Mouse (Mus musculus) E14TG2a.4 (cell line): ENCODE data around the gene Klhdc8b.
A peak's percentile ranks its signal among the peaks of the same experiment; 100 is the strongest.

ENCODE experiments used
- H3K27me3 ChIP-seq: 2 replicates; pipeline ENCODE4 v1.6.1; 2014; ENCODE audit warnings: low read length, control low read depth; ENCODE audit not compliant: insufficient read depth
- H3K36me3 ChIP-seq: 2 replicates; pipeline ENCODE4 v1.6.1; 2014; ENCODE audit warnings: low read length, control low read depth; ENCODE audit not compliant: insufficient read depth
- H3K4me1 ChIP-seq: replicated peaks from 2 replicates; pipeline ENCODE4 v1.6.1; 2014; ENCODE audit warnings: low read depth, low read length, control low read depth
- H3K4me3 ChIP-seq: replicated peaks from 2 replicates; pipeline ENCODE4 v1.5.1; 2014; ENCODE audit warnings: mild to moderate bottlenecking, low read length
- H3K9me3 ChIP-seq: 2 replicates; pipeline ENCODE4 v1.6.1; 2014; ENCODE audit warnings: low read length, control low read depth
- CTCF ChIP-seq: conservative IDR thresholded peaks from 2 replicates; pipeline ENCODE4 v1.5.1; 2014; ENCODE audit warnings: low read length
- NANOG ChIP-seq: IDR thresholded peaks from 2 replicates; pipeline ENCODE4 v1.6.1; 2014; ENCODE audit warnings: borderline replicate concordance, low read length, mixed read lengths
- POU5F1 ChIP-seq: IDR thresholded peaks from 2 replicates; pipeline ENCODE4 v1.6.1; 2014; ENCODE audit warnings: low read length, borderline replicate concordance

The Klhdc8b gene

GRCm38 (mm10) chr9:108450292-108451169, 10.8 kb downstream of the Klhdc8b start:
- TF ChIP-seq POU5F1: no peak

GRCm38 (mm10) chr9:108449860-108450259, 11.5 kb downstream of the Klhdc8b start:
- H3K36me3 ChIP-seq: no peaks in the 10 kb centered on the region
- peaks cover 25% of the 10 kb centered on the region for H3K27me3 ChIP-seq
- TF ChIP-seq NANOG (no peak), CTCF (no peak), POU5F1 (no peak)
- H3K9me3 ChIP-seq: no peaks in the 10 kb centered on the region
- no peak overlapping the region for H3K4me3 ChIP-seq
- peaks cover 57% of the 10 kb centered on the region for H3K4me1 ChIP-seq

More at GRCm38 (mm10) chr9:108450292-108451169, 10.8 kb downstream of the Klhdc8b start:
- H3K4me1 ChIP-seq: peaks cover 60% of the 10 kb centered on the region
- no peak overlapping the region for H3K4me3 ChIP-seq
- H3K36me3 ChIP-seq: no peaks in the 10 kb centered on the region
- H3K27me3 ChIP-seq: peaks cover 20% of the 10 kb centered on the region
- no peaks in the 10 kb centered on the region for H3K9me3 ChIP-seq

- H3K4me3 ChIP-seq: no peak overlapping the region
- peaks cover 14% of the 10 kb centered on the region; the same call in 1 of the 2 replicates for H3K27me3 ChIP-seq
- no peaks in the 10 kb centered on the region for H3K9me3 ChIP-seq
- peaks cover 32% of the 10 kb centered on the region for H3K4me1 ChIP-seq
- no peaks in the 10 kb centered on the region for H3K36me3 ChIP-seq
- TF ChIP-seq CTCF (no peak), POU5F1 (no peak), NANOG (no peak)
These were observed 16.3 kb downstream of the Klhdc8b start for GRCm38 (mm10) chr9:108445125-108445524.

- no peak overlapping the region for H3K4me3 ChIP-seq
- no peaks in the 10 kb centered on the region for H3K36me3 ChIP-seq
- peaks cover 9% of the 10 kb centered on the region for H3K4me1 ChIP-seq
- no peaks in the 10 kb centered on the region for H3K9me3 ChIP-seq
- TF ChIP-seq NANOG (no peak), CTCF (no peak), POU5F1 (no peak)
- peaks cover 26% of the 10 kb centered on the region for H3K27me3 ChIP-seq
These were observed 20.0 kb downstream of the Klhdc8b start for GRCm38 (mm10) chr9:108441236-108441919.

GRCm38 (mm10) chr9:108440485-108440884, 20.9 kb downstream of the Klhdc8b start:
- H3K4me3 ChIP-seq: no peak overlapping the region
- H3K9me3 ChIP-seq: no peaks in the 10 kb centered on the region
- peaks cover 26% of the 10 kb centered on the region for H3K27me3 ChIP-seq
- no peaks in the 10 kb centered on the region for H3K36me3 ChIP-seq
- H3K4me1 ChIP-seq: peaks cover 6% of the 10 kb centered on the region
- TF ChIP-seq POU5F1: no peak
- TF ChIP-seq NANOG: no peak
- TF ChIP-seq CTCF: no peak

- TF ChIP-seq CTCF: no peak
These were observed 22.2 kb downstream of the Klhdc8b start for GRCm38 (mm10) chr9:108439176-108439575.

GRCm38 (mm10) chr9:108436182-108436581, 25.2 kb downstream of the Klhdc8b start, which contains the start of gene BC048562:
TSS of gene BC048562 (plus strand) at chr9:108436482.
- TF ChIP-seq CTCF: no peak
- TF ChIP-seq POU5F1: no peak
- no peak for TF ChIP-seq NANOG
- Histone ChIP-seq H3K27me3 (peaks cover 32% of the 10 kb centered on the region), H3K4me3 (no peak within 1 kb of the TSS), H3K9me3 (no peaks in the 10 kb centered on the region), H3K4me1 (peaks cover 11% of the 10 kb centered on the region), H3K36me3 (no peaks in the 10 kb centered on the region)

More at GRCm38 (mm10) chr9:108439176-108439575, 22.2 kb downstream of the Klhdc8b start:
- Histone ChIP-seq H3K27me3 (peaks cover 18% of the 10 kb centered on the region), H3K4me1 (peaks cover 4% of the 10 kb centered on the region; the same call in 1 of the 2 replicates), H3K36me3 (no peaks in the 10 kb centered on the region), H3K9me3 (no peaks in the 10 kb centered on the region), H3K4me3 (no peak overlapping the region)

GRCm38 (mm10) chr9:108431431-108432067, 29.8 kb downstream of the Klhdc8b start:
- H3K36me3 ChIP-seq: no peaks in the 10 kb centered on the region
- H3K27me3 ChIP-seq: peaks cover 31% of the 10 kb centered on the region
- TF ChIP-seq POU5F1 (no peak), NANOG (no peak), CTCF (no peak)
- peak overlapping the region; percentile 67 for H3K4me3 ChIP-seq
- H3K9me3 ChIP-seq: no peaks in the 10 kb centered on the region
- H3K4me1 ChIP-seq: peaks cover 7% of the 10 kb centered on the region
